Mouse (Mus musculus) heart, embryonic 14.5 days (tissue): ENCODE results near the gene Mia. TPM values are rescaled to one million over a fixed set of nuclear protein-coding genes. Genes with fewer than 3 reads are reported as not detected.
A peak's percentile ranks its signal among the peaks of the same experiment; 100 is the strongest.

Experiments
- ATAC-seq: fragments of 200-750 bp; cut with Nextera tagmentation; 2 replicates; pipeline ENCODE4 v1.8.0; 2017; ENCODE audit warnings: low read depth, moderate TSS enrichment; ENCODE audit not compliant: insufficient number of reproducible peaks, insufficient read depth, low FRiP score
- H3K27ac ChIP-seq, 2 experiments: fragments of 200-500 bp in 1 of 2; fragments of 300-500 bp in 1 of 2; sonication (generic) in 1 of 2; replicated peaks in 1 of 2; 2 replicates each; pipeline ENCODE4 v1.5.1; 2012 to 2014; ENCODE audit warnings: low read depth in 2 of 2, low read length in 2 of 2, control low read depth in 1 of 2, mild to moderate bottlenecking in 1 of 2, mixed read lengths in 1 of 2; ENCODE audit not compliant: control insufficient read depth in 1 of 2, insufficient read depth in 1 of 2
- H3K27me3 ChIP-seq: fragments of 300-500 bp; sonication (generic); 2 replicates; pipeline ENCODE4 v1.6.1; 2014; ENCODE audit warnings: mild to moderate bottlenecking, low read length, control low read depth; ENCODE audit not compliant: control insufficient read depth, insufficient read depth
- H3K36me3 ChIP-seq: fragments of 300-500 bp; sonication (generic); 2 replicates; pipeline ENCODE4 v1.6.1; 2014; ENCODE audit warnings: mild to moderate bottlenecking, control low read depth, low read length, mixed read lengths; ENCODE audit not compliant: control insufficient read depth, insufficient read depth
- H3K4me1 ChIP-seq, 2 experiments: fragments of 200-500 bp in 1 of 2; fragments of 300-500 bp in 1 of 2; sonication (generic) in 1 of 2; 2 replicates each; pipeline ENCODE4 v1.6.1; 2012 to 2014; ENCODE audit warnings: low read length in 2 of 2, control low read depth in 1 of 2, mixed read lengths in 1 of 2; ENCODE audit not compliant: control insufficient read depth in 2 of 2, insufficient read depth in 2 of 2
- H3K4me2 ChIP-seq: fragments of 300-500 bp; sonication (generic); 2 replicates; pipeline ENCODE4 v1.6.1; 2014; ENCODE audit warnings: mild to moderate bottlenecking, low read length
- H3K4me3 ChIP-seq, 2 experiments: fragments of 200-500 bp in 1 of 2; fragments of 300-500 bp in 1 of 2; sonication (generic) in 1 of 2; 2 replicates each; pipeline ENCODE4 v1.5.1; 2012 to 2014; ENCODE audit warnings: low read length in 2 of 2, mild to moderate bottlenecking in 2 of 2, control low read depth in 1 of 2, low read depth in 1 of 2, moderate library complexity in 1 of 2; ENCODE audit not compliant: control insufficient read depth in 1 of 2, insufficient read depth in 1 of 2
- H3K9ac ChIP-seq: fragments of 300-500 bp; sonication (generic); 2 replicates; pipeline ENCODE4 v1.6.1; 2014; ENCODE audit warnings: mild to moderate bottlenecking, low read length
- H3K9me3 ChIP-seq: fragments of 300-500 bp; sonication (generic); 2 replicates; pipeline ENCODE4 v1.6.1; 2016; ENCODE audit warnings: low read length, control low read depth; ENCODE audit not compliant: control insufficient read depth
- WGBS: fragments of 180-500 bp; shearing (Covaris S2); extraction: QIAGEN DNeasy Blood & Tissue Kit; methylation state at CpG from one replicate; pipeline ENCODE4 v1.1.7; 2014; 5-methylcytosine and 5-hydroxymethylcytosine counted together
- polyA plus RNA-seq: library from polyadenylated mRNA; unstranded; fragments of >200 nt; fragmentation: Nextera tagmentation; extraction: Ambion mirVana; gene quantifications from 2 replicates; pipeline ENCODE4 v1.2.1, GENCODE M21; 2014

Mia gene
- polyA plus RNA-seq, 1 experiment from 2014 or later: 1.3 TPM

GRCm38 (mm10) chr7:27164112-27164947 is 16.6 kb downstream of the Mia start:
- Histone ChIP-seq H3K4me2 (peak overlapping the region; percentile 83), H3K27me3 (no peaks in the 10 kb centered on the region), H3K9me3 (no peaks in the 10 kb centered on the region), H3K36me3 (peaks cover 46% of the 10 kb centered on the region), H3K4me1 (peaks cover 32 to 61% of the 10 kb centered on the region in 2 experiments), H3K27ac (no peak overlapping the region), H3K4me3 (peak overlapping the region; percentile 5 to 77; a peak in 2 of 4 replicates), H3K9ac (peak overlapping the region; percentile 49)
- WGBS: 75% methylated on average over 31 of the region's 33 CpGs
- ATAC-seq: no peak

GRCm38 (mm10) chr7:27163450-27163805 is 17.5 kb downstream of the Mia start:
- Histone ChIP-seq H3K36me3 (peaks cover 55% of the 10 kb centered on the region), H3K9ac (peak overlapping the region; percentile 49), H3K9me3 (no peaks in the 10 kb centered on the region), H3K4me2 (peak overlapping the region; percentile 83), H3K4me1 (peaks cover 32 to 61% of the 10 kb centered on the region in 2 experiments), H3K27ac (no peak overlapping the region), H3K4me3 (no peak overlapping the region), H3K27me3 (no peaks in the 10 kb centered on the region)
- no peak for ATAC-seq
- WGBS: 54% methylated on average over 5 of the region's 5 CpGs

GRCm38 (mm10) chr7:27162780-27163449 is 18.0 kb downstream of the Mia start:
- peak overlapping the region; percentile 83 for H3K4me2 ChIP-seq
- peaks cover 32 to 60% of the 10 kb centered on the region in 2 experiments for H3K4me1 ChIP-seq
- no peaks in the 10 kb centered on the region for H3K27me3 ChIP-seq
- no peak overlapping the region for H3K27ac ChIP-seq
- no peak for ATAC-seq
- 81% methylated on average over 5 of the region's 5 CpGs for WGBS
- H3K36me3 ChIP-seq: peaks cover 60% of the 10 kb centered on the region
- H3K9me3 ChIP-seq: no peaks in the 10 kb centered on the region
- H3K4me3 ChIP-seq: no peak overlapping the region
- peak overlapping the region; percentile 49 for H3K9ac ChIP-seq

- Histone ChIP-seq H3K4me2 (no peak overlapping the region), H3K9ac (no peak overlapping the region), H3K9me3 (no peaks in the 10 kb centered on the region), H3K27me3 (no peaks in the 10 kb centered on the region), H3K27ac (no peak overlapping the region), H3K4me3 (no peak overlapping the region), H3K4me1 (peaks cover 25 to 53% of the 10 kb centered on the region in 2 experiments), H3K36me3 (peaks cover 69% of the 10 kb centered on the region)
- no peak for ATAC-seq
- WGBS: 78% methylated on average over 4 of the region's 4 CpGs
Observed at GRCm38 (mm10) chr7:27161744-27162143, 19.2 kb downstream of the Mia start.

GRCm38 (mm10) chr7:27160921-27161320 is 20.0 kb downstream of the Mia start:
- Histone ChIP-seq H3K4me3 (no peak overlapping the region), H3K4me1 (peaks cover 25 to 53% of the 10 kb centered on the region in 2 experiments), H3K27me3 (no peaks in the 10 kb centered on the region), H3K36me3 (peaks cover 73% of the 10 kb centered on the region), H3K27ac (no peak overlapping the region), H3K4me2 (no peak overlapping the region), H3K9me3 (no peaks in the 10 kb centered on the region), H3K9ac (no peak overlapping the region; the same call in 1 of the 2 replicates)
- no peak for ATAC-seq
- 74% methylated on average over 3 of the region's 3 CpGs for WGBS

GRCm38 (mm10) chr7:27159882-27160281 is 21.1 kb downstream of the Mia start:
- Histone ChIP-seq H3K4me3 (no peak overlapping the region), H3K27ac (no peak overlapping the region), H3K4me2 (no peak overlapping the region), H3K36me3 (peaks cover 68% of the 10 kb centered on the region), H3K9ac (no peak overlapping the region), H3K27me3 (no peaks in the 10 kb centered on the region), H3K4me1 (peaks cover 18 to 44% of the 10 kb centered on the region in 2 experiments), H3K9me3 (no peaks in the 10 kb centered on the region)
- ATAC-seq: peak; percentile 81
- WGBS: 20% methylated on average over 8 of the region's 8 CpGs

- Histone ChIP-seq H3K9me3 (no peaks in the 10 kb centered on the region), H3K4me2 (no peak overlapping the region), H3K27me3 (no peaks in the 10 kb centered on the region), H3K9ac (no peak overlapping the region), H3K27ac (no peak overlapping the region), H3K4me1 (peaks cover 16 to 38% of the 10 kb centered on the region in 2 experiments), H3K4me3 (no peak overlapping the region), H3K36me3 (peaks cover 62% of the 10 kb centered on the region)
- WGBS: over 99% methylated on average over 6 of the region's 6 CpGs
- ATAC-seq: no peak
Observed at GRCm38 (mm10) chr7:27159256-27159655, 21.7 kb downstream of the Mia start.
